Mouse (Mus musculus) neural tube, embryonic 14.5 days (tissue): ENCODE measurements at regions not wholly inside any gene's neighbourhood (a gene's known extent, or its start where the extent isn't known, plus 50 kb on each side); places are given as distances from the start of the nearest gene placed in this dataset.

Experiments used
- ATAC-seq: fragments of 200-750 bp; cut with Nextera tagmentation; 2 replicates; pipeline ENCODE4 v1.8.0; 2017; ENCODE audit warnings: low read depth, mild to moderate bottlenecking, moderate TSS enrichment, moderate library complexity
- H3K27ac ChIP-seq: fragments of 300-500 bp; sonication (generic); 2 replicates; pipeline ENCODE4 v1.5.1; 2014; ENCODE audit warnings: low read depth, mild to moderate bottlenecking, control low read depth, low read length, moderate library complexity, mixed read lengths
- H3K27me3 ChIP-seq: fragments of 300-500 bp; sonication (generic); 2 replicates; pipeline ENCODE4 v1.6.1; 2014; ENCODE audit warnings: low read length; ENCODE audit not compliant: control insufficient read depth, insufficient read depth
- H3K36me3 ChIP-seq: fragments of 300-500 bp; sonication (generic); 2 replicates; pipeline ENCODE4 v1.6.1; 2014; ENCODE audit warnings: low read length, mixed read lengths; ENCODE audit not compliant: control insufficient read depth, insufficient read depth
- H3K4me1 ChIP-seq: fragments of 300-500 bp; sonication (generic); 2 replicates; pipeline ENCODE4 v1.6.1; 2014; ENCODE audit warnings: low read length; ENCODE audit not compliant: control insufficient read depth, insufficient read depth
- H3K4me2 ChIP-seq: fragments of 300-500 bp; sonication (generic); 2 replicates; pipeline ENCODE4 v1.6.1; 2014; ENCODE audit warnings: mild to moderate bottlenecking, low read depth, low read length, control low read depth
- H3K4me3 ChIP-seq: fragments of 300-500 bp; sonication (generic); 2 replicates; pipeline ENCODE4 v1.5.1; 2014; ENCODE audit warnings: low read depth, low read length, control low read depth, mixed read lengths
- H3K9ac ChIP-seq: fragments of 300-500 bp; sonication (generic); replicated peaks from 2 replicates; pipeline ENCODE4 v1.6.1; 2014; ENCODE audit warnings: low read depth, mild to moderate bottlenecking, control low read depth, low read length, mixed read lengths
- H3K9me3 ChIP-seq: fragments of 300-500 bp; sonication (generic); 2 replicates; pipeline ENCODE4 v1.6.1; 2016; ENCODE audit warnings: low read length; ENCODE audit not compliant: control insufficient read depth
- WGBS: fragments of 180-500 bp; shearing (Covaris S2); extraction: QIAGEN DNeasy Blood & Tissue Kit; methylation state at CpG from one replicate; pipeline ENCODE4 v1.1.7; 2014; 5-methylcytosine and 5-hydroxymethylcytosine counted together

DNA sequence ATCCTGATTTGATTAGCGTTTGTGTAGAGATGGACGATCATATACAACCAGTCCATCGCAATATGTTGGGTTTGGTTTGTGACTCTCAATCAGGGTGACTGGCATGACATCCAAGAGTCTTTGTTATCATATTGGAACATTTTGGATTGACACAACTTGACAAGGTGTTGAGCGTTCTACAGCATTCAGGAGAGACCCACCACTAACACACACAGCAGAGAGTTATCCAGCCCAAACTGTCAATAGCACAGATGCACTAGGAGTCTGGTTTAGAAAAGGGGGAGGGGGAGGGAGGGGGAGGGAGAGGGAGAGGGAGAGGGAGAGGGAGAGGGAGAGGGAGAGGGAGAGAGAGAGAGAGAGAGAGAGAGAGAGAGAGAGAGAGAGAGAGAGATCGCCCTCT is 144.5 kb downstream of the Psat1 start:
- 62% methylated on average over 5 of the region's 5 CpGs for WGBS
- Histone ChIP-seq H3K27ac (no peak overlapping the region), H3K4me3 (no peak overlapping the region), H3K4me1 (peaks cover 22% of the 10 kb centered on the region), H3K4me2 (no peak overlapping the region), H3K36me3 (no peaks in the 10 kb centered on the region), H3K27me3 (no peaks in the 10 kb centered on the region), H3K9me3 (no peaks in the 10 kb centered on the region), H3K9ac (no peak overlapping the region)
- no peak for ATAC-seq

DNA sequence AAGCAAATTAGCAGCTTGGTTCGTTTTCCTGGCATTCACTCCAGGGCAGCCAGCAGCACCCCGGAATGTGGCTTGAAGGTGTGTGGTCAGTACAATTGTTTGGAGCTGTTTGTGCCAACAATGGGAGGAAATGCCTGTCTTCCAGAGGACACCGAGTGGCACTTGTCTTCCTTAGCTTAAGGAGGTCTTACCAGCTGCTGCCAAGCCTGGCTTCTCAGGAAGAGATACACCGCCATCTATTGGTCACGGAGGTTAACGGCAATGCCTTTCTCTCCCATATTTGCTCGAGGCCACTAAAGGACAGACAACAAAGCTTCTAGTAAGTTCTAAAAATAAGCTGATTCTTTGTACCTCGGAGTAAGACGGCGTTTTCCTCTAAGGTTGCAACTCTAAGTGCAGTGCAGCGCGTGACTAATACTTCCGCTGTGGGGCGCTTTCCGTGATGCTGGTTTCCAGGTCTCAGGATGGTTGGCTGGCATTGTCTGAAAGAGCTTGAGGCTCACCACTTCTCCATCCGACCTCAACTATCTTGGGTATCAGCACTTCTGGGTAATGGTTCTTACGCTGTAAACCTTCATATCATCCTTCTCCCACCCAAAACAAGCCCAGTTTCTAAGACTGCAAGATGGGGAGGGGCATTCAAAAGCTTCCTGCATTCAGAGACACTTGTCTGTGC is 145.2 kb downstream of the Psat1 start:
- H3K36me3 ChIP-seq, result no peaks in the 10 kb centered on the region
- no peak overlapping the region for H3K9ac ChIP-seq
- H3K4me1 ChIP-seq, result peaks cover 22% of the 10 kb centered on the region
- peak; percentile 86 for ATAC-seq
- H3K4me3 ChIP-seq, result peak overlapping the region; percentile 9; the same call in 1 of the 2 replicates
- 9% methylated on average over 16 of the region's 17 CpGs for WGBS
- H3K27ac ChIP-seq, result peak overlapping the region; percentile 22; the same call in 1 of the 2 replicates
- no peaks in the 10 kb centered on the region for H3K9me3 ChIP-seq
- no peaks in the 10 kb centered on the region for H3K27me3 ChIP-seq
- peak overlapping the region; percentile 43 for H3K4me2 ChIP-seq

DNA sequence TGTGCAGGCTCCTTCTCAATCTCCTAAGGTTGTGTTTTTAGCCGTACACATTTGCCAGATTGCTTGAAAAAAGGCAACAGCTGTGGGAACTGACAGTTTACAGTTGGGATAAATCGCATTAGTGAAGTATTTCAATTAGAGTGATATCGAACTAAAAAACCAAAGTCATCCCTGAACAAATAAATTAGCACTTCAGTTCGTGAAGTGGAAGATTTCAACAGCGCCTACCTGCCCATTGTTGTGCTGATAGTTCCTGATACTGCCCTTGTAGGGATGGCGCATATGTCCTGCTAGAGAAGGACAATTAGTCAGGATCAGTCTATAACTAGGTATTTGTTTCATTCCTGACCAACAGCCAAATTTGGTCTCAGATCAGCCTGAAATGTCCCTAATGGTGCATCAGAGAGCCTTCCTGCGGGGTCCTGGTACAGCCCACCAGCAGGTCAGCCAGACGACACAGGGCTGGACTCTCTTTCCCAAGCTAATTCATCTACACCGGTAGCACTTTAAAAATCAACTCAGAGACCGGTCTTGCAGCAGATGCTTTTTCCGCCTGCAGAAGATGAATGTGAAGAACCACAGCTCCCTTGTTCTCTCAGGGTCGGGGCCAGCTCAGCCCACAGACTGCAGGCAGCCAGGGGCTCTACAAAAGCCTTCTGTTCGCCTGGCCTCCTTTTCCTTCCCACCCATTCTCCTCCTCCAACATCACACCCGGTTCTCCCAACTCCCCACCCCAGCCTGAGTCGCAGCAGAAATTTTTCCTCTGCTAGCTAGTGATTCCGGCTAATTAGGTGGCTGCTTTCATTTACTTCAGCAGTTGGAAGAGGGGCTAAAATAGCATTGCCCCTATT is 146.1 kb downstream of the Psat1 start:
- H3K27ac ChIP-seq, result peak overlapping the region; percentile 22; the same call in 1 of the 2 replicates
- peak; percentile 85 for ATAC-seq
- no peaks in the 10 kb centered on the region for H3K36me3 ChIP-seq
- peak overlapping the region; percentile 43 for H3K4me2 ChIP-seq
- no peaks in the 10 kb centered on the region for H3K27me3 ChIP-seq
- no peak overlapping the region; the same call in 1 of the 2 replicates for H3K4me3 ChIP-seq
- no peak overlapping the region for H3K9ac ChIP-seq
- no peaks in the 10 kb centered on the region for H3K9me3 ChIP-seq
- H3K4me1 ChIP-seq, result peaks cover 22% of the 10 kb centered on the region
- WGBS, result 15% methylated on average over 16 of the region's 16 CpGs

GRCm38 (mm10) chr19:15796466-15796865 is 150.7 kb downstream of the Psat1 start:
- Histone ChIP-seq H3K36me3 (no peaks in the 10 kb centered on the region), H3K4me1 (peaks cover 13% of the 10 kb centered on the region; the same call in 1 of the 2 replicates), H3K27me3 (no peaks in the 10 kb centered on the region), H3K9me3 (no peaks in the 10 kb centered on the region), H3K4me3 (no peak overlapping the region), H3K4me2 (no peak overlapping the region), H3K27ac (no peak overlapping the region), H3K9ac (no peak overlapping the region)
- ATAC-seq, result no peak
- WGBS, result 47% methylated on average over 4 of the region's 4 CpGs

DNA sequence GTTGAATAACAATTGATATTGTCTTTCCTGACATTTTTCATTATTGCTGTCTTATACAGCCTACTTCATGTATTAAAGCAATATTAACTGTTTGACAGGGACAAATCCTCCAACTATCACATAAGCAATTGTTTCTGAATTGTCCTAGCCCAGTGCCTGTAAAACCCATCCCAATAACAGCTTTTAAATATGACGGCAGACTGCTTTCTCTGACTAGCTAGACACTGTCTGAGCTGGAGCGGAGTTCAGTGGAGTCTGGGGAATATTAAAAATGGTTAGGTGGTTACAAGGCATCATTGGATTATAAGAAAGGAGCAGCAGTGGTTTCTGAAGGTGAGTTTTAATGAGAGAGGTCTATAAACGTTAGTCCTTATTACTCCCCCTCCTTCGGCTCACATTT is 155.2 kb downstream of the Psat1 start:
- no peak overlapping the region; the same call in 1 of the 2 replicates for H3K27ac ChIP-seq

DNA sequence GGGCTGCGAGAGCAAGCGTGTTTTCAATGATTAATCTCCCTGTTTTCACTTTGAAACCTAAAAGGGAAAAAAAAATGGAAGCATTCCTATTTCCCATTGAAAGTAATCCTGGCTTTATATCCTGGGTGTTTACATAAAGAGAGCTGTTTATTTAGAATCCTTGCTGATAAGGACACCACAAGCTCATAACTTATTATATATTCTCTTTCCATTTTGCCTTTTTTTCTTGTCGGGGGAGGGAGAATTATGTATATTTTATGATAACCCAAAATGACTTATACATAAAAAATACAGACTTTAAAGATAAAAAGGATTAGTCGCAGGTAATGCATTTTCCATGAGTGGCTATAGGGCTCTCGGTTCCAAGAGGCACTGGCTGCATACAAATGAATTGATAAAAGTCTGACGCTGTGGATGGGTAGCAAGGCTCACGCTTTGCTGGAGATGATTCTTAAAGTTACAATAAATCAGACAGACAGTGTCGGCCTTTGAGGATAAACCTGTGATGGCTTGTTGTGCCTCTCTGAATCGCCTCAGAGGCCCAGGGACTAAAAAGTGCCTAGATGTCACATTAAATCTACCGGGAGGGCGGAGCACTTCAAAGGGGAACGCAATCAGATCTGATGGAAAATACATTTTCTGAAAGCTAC is 155.7 kb downstream of the Psat1 start:
- Histone ChIP-seq H3K27me3 (no peaks in the 10 kb centered on the region), H3K36me3 (no peaks in the 10 kb centered on the region), H3K9me3 (no peaks in the 10 kb centered on the region), H3K4me1 (peaks cover 13% of the 10 kb centered on the region; the same call in 1 of the 2 replicates), H3K27ac (peak overlapping the region; percentile 62; the same call in 1 of the 2 replicates), H3K4me3 (no peak overlapping the region), H3K4me2 (peak overlapping the region; percentile 37), H3K9ac (no peak overlapping the region)
- 26% methylated on average over 12 of the region's 12 CpGs for WGBS
- peak; percentile 62 for ATAC-seq

More for the DNA sequence above, 155.2 kb downstream of the Psat1 start:
- Histone ChIP-seq H3K4me1 (peaks cover 13% of the 10 kb centered on the region; the same call in 1 of the 2 replicates), H3K9ac (no peak overlapping the region), H3K4me2 (no peak overlapping the region), H3K4me3 (no peak overlapping the region), H3K9me3 (no peaks in the 10 kb centered on the region), H3K36me3 (no peaks in the 10 kb centered on the region), H3K27me3 (no peaks in the 10 kb centered on the region)
- ATAC-seq, result peak; percentile 52
- WGBS, result 38% methylated on average over 4 of the region's 4 CpGs

DNA sequence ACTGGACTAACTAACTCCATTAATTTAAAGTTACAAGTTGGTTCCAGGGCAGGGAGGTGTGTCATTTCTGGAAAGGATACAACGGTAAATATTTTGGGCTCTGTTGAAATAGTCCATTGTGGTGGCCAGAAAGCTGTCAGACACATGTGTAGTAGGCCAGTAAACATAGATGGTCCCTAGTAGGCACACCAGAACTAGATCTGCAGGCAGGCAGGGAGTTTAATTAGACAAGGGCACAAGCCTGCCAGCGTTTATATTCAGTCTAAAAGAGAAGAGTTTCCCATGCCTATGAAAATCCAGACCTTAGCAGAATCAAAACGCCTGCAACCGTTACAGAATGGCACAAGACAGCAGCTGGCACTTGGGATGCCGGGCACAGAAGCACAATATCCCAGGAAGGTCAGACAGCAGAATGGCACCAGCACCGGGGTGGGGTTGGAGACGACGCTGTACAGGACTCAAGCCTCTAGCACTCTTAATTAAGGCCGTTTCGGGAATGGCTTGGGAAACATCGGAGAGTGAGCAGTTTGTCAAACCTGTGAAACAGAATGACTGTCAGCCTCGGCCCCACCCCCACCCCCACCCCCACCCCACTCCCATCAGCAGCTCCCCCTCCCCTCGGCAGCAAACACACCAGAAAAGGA is 156.4 kb downstream of the Psat1 start:
- Histone ChIP-seq H3K27me3 (no peaks in the 10 kb centered on the region), H3K4me3 (no peak overlapping the region), H3K9ac (no peak overlapping the region), H3K9me3 (no peaks in the 10 kb centered on the region), H3K4me1 (peaks cover 13% of the 10 kb centered on the region; the same call in 1 of the 2 replicates), H3K27ac (peak overlapping the region; percentile 62; the same call in 1 of the 2 replicates), H3K4me2 (peak overlapping the region; percentile 37), H3K36me3 (no peaks in the 10 kb centered on the region)
- peak; percentile 64; the same call in 1 of the 2 replicates for ATAC-seq
- 12% methylated on average over 13 of the region's 13 CpGs for WGBS

- Histone ChIP-seq H3K4me1 (peaks cover 13% of the 10 kb centered on the region; the same call in 1 of the 2 replicates), H3K27me3 (no peaks in the 10 kb centered on the region), H3K4me3 (no peak overlapping the region), H3K36me3 (no peaks in the 10 kb centered on the region), H3K9ac (no peak overlapping the region), H3K4me2 (no peak overlapping the region), H3K27ac (no peak overlapping the region), H3K9me3 (no peaks in the 10 kb centered on the region)
- no peak for ATAC-seq
- 83% methylated on average over 5 of the region's 5 CpGs for WGBS
Measured at GRCm38 (mm10) chr19:15789741-15790140, 157.4 kb downstream of the Psat1 start.
